Mouse (Mus musculus): ENCODE measurements around the gene Adam19. TPM values are rescaled to one million over a fixed set of nuclear protein-coding genes. Genes with fewer than 3 reads are reported as not detected.

Gene Adam19
- total and polyA plus RNA-seq, 3 experiments, result 3.0 to 9.0 (median 4.5) TPM

- H3K27ac ChIP-seq (ENCODE audit: insufficient read depth, low read depth), result no peak overlapping the region
- no peak overlapping the region for H3K4me3 ChIP-seq (replicated peaks in 1 of 3; ENCODE audit: low read depth in 2 of 3, low read length in 2 of 3, poor library complexity in 1 of 3)
- dilution Hi-C loops (cut with MboI; ENCODE audit: extremely low pct_ligation_motif_present, extremely low pct_unique_long_range_greater_than_20kb, low sequenced_read_pairs) (no loop called here), in situ Hi-C loops (cut with MboI; ENCODE audit: low pct_ligation_motif_present, low pct_unique_long_range_greater_than_20kb, low sequenced_read_pairs) (no loop called here)
- no peak overlapping the region for H3K9ac ChIP-seq (ENCODE audit: insufficient read depth, low read depth)
- H3K79me2 ChIP-seq (replicated peaks; ENCODE audit: control insufficient read depth, extremely low read depth, insufficient read depth, poor library complexity, severe bottlenecking), result no peaks in the 10 kb centered on the region
- no peaks in the 10 kb centered on the region for H3K36me3 ChIP-seq (replicated peaks in 1 of 2; ENCODE audit: control insufficient read depth in 1 of 2, insufficient read depth in 1 of 2, low read length in 1 of 2)
- no peak for DNase-seq (ENCODE audit: extremely low read depth)
- TF ChIP-seq HCFC1 (IDR thresholded peaks at IDR 0.05; ENCODE audit: low read depth, low read length) (no peak), ZMIZ1 (IDR thresholded peaks at IDR 0.05; ENCODE audit: low read depth, low read length) (no peak), JUN (IDR thresholded peaks at IDR 0.05; ENCODE audit: insufficient read depth, low read depth, low read length) (no peak), RAD21 (IDR thresholded peaks at IDR 0.05; ENCODE audit: low read depth, low read length) (no peak), MAZ (IDR thresholded peaks at IDR 0.05; ENCODE audit: low read depth, low read length) (no peak), MAFK (IDR thresholded peaks at IDR 0.05; ENCODE audit: insufficient replicate concordance, low read length) (no peak), ZNF384 (IDR thresholded peaks at IDR 0.05; ENCODE audit: low read depth, low read length) (no peak), MXI1 (IDR thresholded peaks at IDR 0.05; ENCODE audit: low read depth, low read length) (no peak)
- H3K4me2 ChIP-seq (ENCODE audit: insufficient read depth, low read depth, poor library complexity, severe bottlenecking), result no peak overlapping the region
- H3K9me3 ChIP-seq (replicated peaks; ENCODE audit: low read length), result peaks cover 7% of the 10 kb centered on the region
- H3K27me3 ChIP-seq (replicated peaks), result no peaks in the 10 kb centered on the region
- H3K4me1 ChIP-seq (ENCODE audit: control insufficient read depth in 1 of 2, insufficient read depth in 2 of 2), result peaks cover 0 to 21% of the 10 kb centered on the region in 2 experiments; a peak in 2 of 4 replicates
Measured at GRCm38 (mm10) chr11:46110945-46111287, 55.1 kb downstream of the Adam19 start.

- H3K79me2 ChIP-seq (replicated peaks; ENCODE audit: control insufficient read depth, extremely low read depth, insufficient read depth, poor library complexity, severe bottlenecking), result no peaks in the 10 kb centered on the region
- dilution Hi-C loops (cut with MboI; ENCODE audit: extremely low pct_ligation_motif_present, extremely low pct_unique_long_range_greater_than_20kb, low sequenced_read_pairs), result no loop called here
- in situ Hi-C loops (cut with MboI; ENCODE audit: low pct_ligation_motif_present, low pct_unique_long_range_greater_than_20kb, low sequenced_read_pairs), result no loop called here
- peaks cover 3 to 37% of the 10 kb centered on the region in 2 experiments; a peak in 2 of 4 replicates for H3K4me1 ChIP-seq (ENCODE audit: control insufficient read depth in 1 of 2, insufficient read depth in 2 of 2)
- H3K4me2 ChIP-seq (ENCODE audit: insufficient read depth, low read depth, poor library complexity, severe bottlenecking), result no peak overlapping the region
- TF ChIP-seq TBP (conservative IDR thresholded peaks at IDR 0.05; ENCODE audit: low read depth, low read length), result no peak
- no peak for TF ChIP-seq HCFC1 (IDR thresholded peaks at IDR 0.05; ENCODE audit: low read depth, low read length)
- TF ChIP-seq SIN3A (IDR thresholded peaks at IDR 0.05; ENCODE audit: low read length), result no peak
- no peak for TF ChIP-seq USF1 (IDR thresholded peaks at IDR 0.05; ENCODE audit: low read depth, low read length)
- TF ChIP-seq BHLHE40 (IDR thresholded peaks at IDR 0.05; ENCODE audit: low read depth, low read length), result no peak
- no peak for TF ChIP-seq JUND (conservative IDR thresholded peaks at IDR 0.05; ENCODE audit: low read depth, low read length)
- no peak for TF ChIP-seq UBTF (IDR thresholded peaks at IDR 0.05; ENCODE audit: low read depth, low read length)
- TF ChIP-seq MXI1 (IDR thresholded peaks at IDR 0.05; ENCODE audit: low read depth, low read length), result no peak
- no peak for TF ChIP-seq ZC3H11A (IDR thresholded peaks at IDR 0.05; ENCODE audit: low read depth, low read length)
- no peak overlapping the region for H3K4me3 ChIP-seq (replicated peaks in 1 of 3; ENCODE audit: low read depth in 2 of 3, low read length in 2 of 3, poor library complexity in 1 of 3)
- H3K27me3 ChIP-seq (replicated peaks), result no peaks in the 10 kb centered on the region
- H3K36me3 ChIP-seq (replicated peaks in 1 of 2; ENCODE audit: control insufficient read depth in 1 of 2, insufficient read depth in 1 of 2, low read length in 1 of 2), result no peaks in the 10 kb centered on the region
- H3K27ac ChIP-seq (ENCODE audit: insufficient read depth, low read depth), result no peak overlapping the region
- DNase-seq (ENCODE audit: extremely low read depth), result no peak
- peaks cover 1% of the 10 kb centered on the region for H3K9me3 ChIP-seq (replicated peaks; ENCODE audit: low read length)
- H3K9ac ChIP-seq (ENCODE audit: insufficient read depth, low read depth), result no peak overlapping the region
Measured at GRCm38 (mm10) chr11:46113211-46113610, 57.4 kb downstream of the Adam19 start.
